Mouse (Mus musculus): Measurements from ENCODE around the gene Cyp27b1. TPM values are rescaled to one million over a fixed set of nuclear protein-coding genes. Genes with fewer than 3 reads are reported as not detected.

Gene Cyp27b1
- polyA plus RNA-seq (2015; fragmentation: Nextera tagmentation; extraction: Ambion mirVana): 0.06 and 0.18 TPM in 2 replicates

DNA sequence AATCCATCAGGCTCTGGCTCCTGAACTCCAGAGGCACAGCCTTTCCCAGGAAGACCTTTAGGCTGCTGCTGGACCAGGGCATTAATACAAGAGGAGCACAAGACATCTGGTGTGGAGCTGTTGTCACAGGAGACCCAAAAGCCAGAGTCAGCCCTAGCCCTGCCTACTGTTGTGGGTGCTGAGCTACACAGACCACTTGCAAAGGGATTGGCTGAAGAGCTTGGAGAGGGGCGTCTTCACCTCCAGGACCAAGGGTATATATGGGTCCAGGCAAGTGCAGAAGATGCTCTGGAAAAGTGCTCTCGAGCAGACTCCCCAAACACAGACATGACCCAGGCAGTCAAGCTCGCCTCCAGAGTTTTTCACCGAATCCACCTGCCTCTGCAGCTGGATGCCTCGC lies at the start of gene Cyp27b1:
TSS of gene Cyp27b1 (plus strand) at position 297 of the 400 bp plus-strand sequence.
- no peak within 1 kb of the TSS for H3K4me2 ChIP-seq
- peaks cover 50% of the 10 kb centered on the region for H3K27me3 ChIP-seq (replicated peaks)
- no peak within 1 kb of the TSS for H3K27ac ChIP-seq
- peaks cover 12% of the 10 kb centered on the region for H3K4me1 ChIP-seq
- no peak within 1 kb of the TSS for H3K4me3 ChIP-seq
- H3K9me3 ChIP-seq: no peaks in the 10 kb centered on the region
- H3K36me3 ChIP-seq (replicated peaks): 0 out of 2 replicates have a peak, but pooled peaks cover 3% of the 10 kb centered on the region
- WGBS: 30% methylated on average over 5 of the region's 5 CpGs
- no peak within 1 kb of the TSS for H3K9ac ChIP-seq
- ATAC-seq (replicated peaks): no peak

- Histone ChIP-seq H3K27me3 (replicated peaks) (no peaks in the 10 kb centered on the region), H3K36me3 (replicated peaks) (peaks cover 24% of the 10 kb centered on the region), H3K9ac (no peak within 1 kb of the TSS), H3K4me3 (no peak within 1 kb of the TSS), H3K4me1 (no peaks in the 10 kb centered on the region), H3K9me3 (no peaks in the 10 kb centered on the region), H3K27ac (no peak within 1 kb of the TSS), H3K4me2 (no peak within 1 kb of the TSS)
- 0 out of 2 replicates have a peak, but pooled peaks have one; percentile 32 for ATAC-seq (replicated peaks)
- WGBS: 89% methylated on average over 5 of the region's 5 CpGs
These were observed 47.5 kb upstream of the Cyp27b1 start, which contains the start of gene Avil for GRCm38 (mm10) chr10:127000529-127000928. Avil (plus strand) TSS chr10:127000709.

- H3K36me3 ChIP-seq (replicated peaks): peaks cover 20% of the 10 kb centered on the region
- H3K9me3 ChIP-seq: no peaks in the 10 kb centered on the region
- no peak overlapping the region for H3K4me2 ChIP-seq
- H3K4me1 ChIP-seq: no peaks in the 10 kb centered on the region
- H3K4me3 ChIP-seq: no peak overlapping the region
- no peak overlapping the region for H3K27ac ChIP-seq
- 85% methylated on average over 9 of the region's 9 CpGs for WGBS
- ATAC-seq (replicated peaks): no peak
- H3K27me3 ChIP-seq (replicated peaks): no peaks in the 10 kb centered on the region
- no peak overlapping the region for H3K9ac ChIP-seq
These were observed 46.8 kb upstream of the Cyp27b1 start for GRCm38 (mm10) chr10:127001297-127001696.

DNA sequence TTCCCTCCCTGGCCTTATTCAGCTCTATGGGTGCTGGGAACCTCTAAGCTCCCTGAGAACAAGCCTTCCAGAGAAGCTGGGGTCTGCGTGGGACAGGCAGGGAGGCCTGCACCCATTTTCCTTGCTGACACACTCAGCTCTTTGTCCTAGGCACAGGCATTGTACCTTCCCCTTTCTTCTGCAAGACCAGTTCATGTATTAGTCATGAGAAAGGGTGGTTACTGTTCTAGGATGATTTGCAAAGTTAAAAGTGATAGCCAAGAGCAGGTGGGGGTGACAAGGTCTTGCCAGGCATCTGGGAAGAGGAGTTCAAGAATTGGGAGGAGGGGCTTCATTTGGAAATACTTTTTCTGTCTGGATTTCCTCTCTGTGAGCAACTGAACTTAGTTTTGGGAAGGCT lies 46.0 kb upstream of the Cyp27b1 start:
- WGBS: 76% methylated on average over 1 of the region's 1 CpGs
- H3K4me1 ChIP-seq: no peaks in the 10 kb centered on the region
- H3K4me3 ChIP-seq: no peak overlapping the region
- no peak for ATAC-seq (replicated peaks)
- no peaks in the 10 kb centered on the region for H3K9me3 ChIP-seq
- no peak overlapping the region for H3K9ac ChIP-seq
- H3K4me2 ChIP-seq: no peak overlapping the region
- H3K36me3 ChIP-seq (replicated peaks): peaks cover 20% of the 10 kb centered on the region
- no peaks in the 10 kb centered on the region for H3K27me3 ChIP-seq (replicated peaks)
- H3K27ac ChIP-seq: no peak overlapping the region

GRCm38 (mm10) chr10:127002765-127003164 lies 45.3 kb upstream of the Cyp27b1 start:
- no peak overlapping the region for H3K4me2 ChIP-seq
- no peak for ATAC-seq (replicated peaks)
- H3K36me3 ChIP-seq (replicated peaks): peaks cover 13% of the 10 kb centered on the region; the same call in 1 of the 2 replicates
- H3K27me3 ChIP-seq (replicated peaks): no peaks in the 10 kb centered on the region
- no peak overlapping the region for H3K27ac ChIP-seq
- H3K9me3 ChIP-seq: no peaks in the 10 kb centered on the region
- WGBS: 95% methylated on average over 5 of the region's 5 CpGs
- no peak overlapping the region for H3K9ac ChIP-seq
- H3K4me3 ChIP-seq: no peak overlapping the region
- no peaks in the 10 kb centered on the region for H3K4me1 ChIP-seq

DNA sequence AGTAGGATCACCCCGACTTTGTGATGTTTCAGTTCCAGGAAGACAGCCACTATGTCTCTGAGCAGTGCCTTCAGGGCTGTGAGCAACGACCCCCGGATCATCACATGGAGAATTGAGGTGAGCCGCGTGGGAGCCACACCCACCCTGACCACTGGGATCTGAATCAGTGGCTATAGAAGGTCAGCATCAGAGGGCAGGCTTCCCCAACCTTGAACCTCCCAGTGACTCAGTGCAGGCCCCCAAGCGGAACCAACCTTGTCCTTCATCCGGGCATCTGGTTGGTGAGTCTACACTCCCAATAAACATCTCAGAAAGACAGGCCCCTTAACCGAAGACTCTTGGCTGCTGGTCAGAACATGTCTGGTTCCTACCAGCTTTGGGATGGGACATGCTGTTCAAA lies 44.7 kb upstream of the Cyp27b1 start:
- no peak overlapping the region for H3K4me3 ChIP-seq
- ATAC-seq (replicated peaks): no peak
- no peaks in the 10 kb centered on the region for H3K27me3 ChIP-seq (replicated peaks)
- 0 out of 2 replicates have a peak, but pooled peaks cover 9% of the 10 kb centered on the region for H3K36me3 ChIP-seq (replicated peaks)
- no peak overlapping the region for H3K27ac ChIP-seq
- no peak overlapping the region for H3K9ac ChIP-seq
- 88% methylated on average over 8 of the region's 8 CpGs for WGBS
- no peak overlapping the region for H3K4me2 ChIP-seq
- H3K9me3 ChIP-seq: no peaks in the 10 kb centered on the region
- no peaks in the 10 kb centered on the region for H3K4me1 ChIP-seq

GRCm38 (mm10) chr10:127003806-127004205 lies 44.2 kb upstream of the Cyp27b1 start:
- H3K27me3 ChIP-seq (replicated peaks): no peaks in the 10 kb centered on the region
- no peaks in the 10 kb centered on the region for H3K9me3 ChIP-seq
- no peak overlapping the region for H3K27ac ChIP-seq
- 0 out of 2 replicates have a peak, but pooled peaks cover 4% of the 10 kb centered on the region for H3K36me3 ChIP-seq (replicated peaks)
- H3K9ac ChIP-seq: no peak overlapping the region
- no peak for ATAC-seq (replicated peaks)
- 71% methylated on average over 7 of the region's 7 CpGs for WGBS
- H3K4me1 ChIP-seq: no peaks in the 10 kb centered on the region
- H3K4me2 ChIP-seq: no peak overlapping the region
- H3K4me3 ChIP-seq: no peak overlapping the region

GRCm38 (mm10) chr10:127016488-127016887 lies 31.6 kb upstream of the Cyp27b1 start:
- Histone ChIP-seq H3K27me3 (replicated peaks) (no peaks in the 10 kb centered on the region), H3K27ac (no peak overlapping the region), H3K36me3 (replicated peaks) (no peaks in the 10 kb centered on the region), H3K4me1 (no peaks in the 10 kb centered on the region), H3K9ac (no peak overlapping the region), H3K9me3 (no peaks in the 10 kb centered on the region), H3K4me3 (no peak overlapping the region), H3K4me2 (no peak overlapping the region)
- 69% methylated on average over 5 of the region's 5 CpGs for WGBS
- no peak for ATAC-seq (replicated peaks)

DNA sequence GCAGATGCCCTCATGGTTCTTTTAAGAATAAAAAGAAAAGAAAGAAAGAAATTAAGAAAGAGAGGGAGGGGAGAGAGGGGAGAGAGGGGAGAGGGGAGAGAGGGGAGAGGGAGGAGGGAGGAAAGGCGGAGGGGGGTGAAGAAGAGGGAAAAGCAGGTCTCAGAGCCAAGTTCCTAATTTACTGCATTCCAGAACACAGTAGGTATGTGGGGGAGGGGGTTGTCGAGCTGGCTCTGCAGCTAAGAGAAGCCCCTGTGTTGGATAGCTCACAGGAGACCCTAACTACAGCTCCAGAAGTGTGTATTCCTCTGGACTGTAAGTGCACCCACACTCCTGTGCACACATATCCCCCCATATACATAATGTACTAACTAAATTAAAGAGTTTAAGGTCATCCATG lies 31.0 kb upstream of the Cyp27b1 start:
- Histone ChIP-seq H3K36me3 (replicated peaks) (peaks cover 4% of the 10 kb centered on the region; the same call in 1 of the 2 replicates), H3K27ac (no peak overlapping the region), H3K9ac (no peak overlapping the region), H3K4me1 (no peaks in the 10 kb centered on the region), H3K4me2 (no peak overlapping the region), H3K4me3 (no peak overlapping the region), H3K27me3 (replicated peaks) (no peaks in the 10 kb centered on the region), H3K9me3 (no peaks in the 10 kb centered on the region)
- 21% methylated on average over 2 of the region's 2 CpGs for WGBS
- no peak for ATAC-seq (replicated peaks)

DNA sequence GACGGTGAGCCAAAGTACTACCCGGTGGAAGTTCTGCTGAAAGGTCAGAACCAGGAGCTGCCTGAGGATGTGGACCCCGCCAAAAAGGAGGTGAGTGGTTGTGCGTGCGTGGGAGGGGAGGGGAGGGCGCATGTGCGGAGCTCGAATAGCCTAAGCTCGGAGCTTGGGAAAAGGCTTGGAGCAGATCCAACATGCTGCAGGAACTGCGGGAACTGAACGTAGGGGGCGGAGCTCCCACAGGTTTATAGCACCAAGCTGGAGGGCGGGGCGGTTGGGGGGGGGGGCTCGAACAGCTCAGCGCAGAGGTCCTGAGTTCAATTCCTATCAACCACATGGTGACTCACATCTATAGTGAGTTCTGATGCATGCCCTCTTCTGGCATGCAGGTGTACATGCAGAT lies 29.6 kb upstream of the Cyp27b1 start:
- Histone ChIP-seq H3K27ac (no peak overlapping the region), H3K36me3 (replicated peaks) (peaks cover 15% of the 10 kb centered on the region), H3K4me1 (no peaks in the 10 kb centered on the region), H3K27me3 (replicated peaks) (no peaks in the 10 kb centered on the region), H3K4me3 (no peak overlapping the region), H3K4me2 (no peak overlapping the region), H3K9ac (no peak overlapping the region), H3K9me3 (no peaks in the 10 kb centered on the region)
- no peak for ATAC-seq (replicated peaks)
- WGBS: 85% methylated on average over 16 of the region's 16 CpGs

DNA sequence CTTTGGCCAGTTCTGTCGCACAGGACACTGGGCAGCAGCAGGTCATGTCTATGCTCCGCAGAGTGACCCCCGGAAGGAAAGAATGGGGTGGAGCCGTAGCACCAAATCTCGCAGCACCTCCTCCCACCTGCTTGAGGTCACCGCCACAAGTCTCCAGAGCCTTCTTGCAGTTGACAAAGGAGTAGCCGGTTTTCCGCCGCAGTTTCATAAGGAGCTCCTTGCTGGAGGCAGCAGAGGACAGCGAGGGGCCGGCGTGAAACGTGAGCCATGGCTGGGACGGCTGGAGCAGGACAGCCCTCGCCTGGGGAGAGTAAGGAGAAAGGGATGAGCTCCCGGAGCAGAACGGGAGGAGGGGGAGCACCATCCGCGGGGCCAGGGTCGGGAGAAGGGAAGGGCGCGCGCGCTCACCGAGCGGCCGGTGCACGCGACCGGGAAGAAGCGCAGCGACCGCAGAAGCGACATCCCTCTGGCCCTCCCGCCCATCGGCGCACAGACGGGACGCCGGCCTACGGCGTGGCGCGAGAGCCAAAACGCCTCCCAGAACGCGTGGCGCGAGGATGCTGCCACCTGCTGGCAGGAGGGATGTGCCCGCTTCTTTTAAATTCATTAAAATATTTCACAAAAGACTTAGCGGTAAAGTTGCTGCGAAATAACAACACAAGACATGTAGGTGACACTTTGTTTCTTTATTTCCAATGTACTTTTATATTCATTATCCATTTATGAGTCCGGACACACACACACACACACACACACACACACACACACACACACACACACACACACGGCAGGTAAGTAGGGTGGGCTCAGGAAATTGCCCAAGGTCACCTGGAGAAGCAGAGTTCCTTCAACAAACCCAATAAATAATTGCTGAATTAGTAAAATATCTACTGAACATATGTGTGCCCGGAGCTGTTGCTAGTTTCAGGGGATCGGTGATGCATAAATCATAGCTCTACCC lies 17.4 kb upstream of the Cyp27b1 start, which contains the start of gene Tsfm:
TSS of gene Tsfm (minus strand) at position 505 of the 961 bp plus-strand sequence.
- peaks cover 22% of the 10 kb centered on the region; the same call in 1 of the 2 replicates for H3K36me3 ChIP-seq (replicated peaks)
- ATAC-seq (replicated peaks): peak; percentile 86
- no peaks in the 10 kb centered on the region for H3K9me3 ChIP-seq
- WGBS: 6% methylated on average over 54 of the region's 56 CpGs
- no peaks in the 10 kb centered on the region for H3K27me3 ChIP-seq (replicated peaks)
- peak within 1 kb of the TSS; percentile 87 for H3K4me2 ChIP-seq
- H3K27ac ChIP-seq: peak within 1 kb of the TSS; percentile 75
- peak within 1 kb of the TSS; percentile 72 for H3K4me3 ChIP-seq
- H3K9ac ChIP-seq: peak within 1 kb of the TSS; percentile 85
- H3K4me1 ChIP-seq: peaks cover 11% of the 10 kb centered on the region

- Histone ChIP-seq H3K4me1 (peaks cover 11% of the 10 kb centered on the region), H3K4me2 (no peak overlapping the region), H3K4me3 (no peak overlapping the region), H3K36me3 (replicated peaks) (no peaks in the 10 kb centered on the region), H3K27me3 (replicated peaks) (no peaks in the 10 kb centered on the region), H3K9ac (no peak overlapping the region), H3K9me3 (no peaks in the 10 kb centered on the region), H3K27ac (no peak overlapping the region)
- no peak for ATAC-seq (replicated peaks)
- 82% methylated on average over 8 of the region's 8 CpGs for WGBS
These were observed 14.7 kb upstream of the Cyp27b1 start for GRCm38 (mm10) chr10:127033301-127033741.
